Mouse (Mus musculus) splenic B cell, adult 2 months (primary cell): ENCODE measurements around the gene Mterf2.

Source experiments
- DNase-seq: peaks from one replicate; pipeline ENCODE4 v3.0.0-alpha.2; 2011; ENCODE audit warnings: low read depth, low spot score
- H3K27me3 ChIP-seq: 2 replicates; pipeline ENCODE4 v1.6.1; 2012; ENCODE audit warnings: mild to moderate bottlenecking, low read length, moderate library complexity, mixed read lengths; ENCODE audit not compliant: control insufficient read depth, poor library complexity, insufficient read depth, severe bottlenecking
- H3K36me3 ChIP-seq: 2 replicates; pipeline ENCODE4 v1.6.1; 2012; ENCODE audit warnings: mild to moderate bottlenecking, low read length, moderate library complexity, mixed read lengths; ENCODE audit not compliant: control insufficient read depth, poor library complexity, insufficient read depth, severe bottlenecking

The Mterf2 gene

GRCm38 (mm10) chr10:85127395-85128287 is at the start of gene Mterf2:
Gene Mterf2 (minus strand): TSS chr10:85128027.
- H3K36me3 ChIP-seq = no peaks in the 10 kb centered on the region; the same call in 1 of the 2 replicates

GRCm38 (mm10) chr10:85176640-85177039 is 48.8 kb upstream of the Mterf2 start:
- Histone ChIP-seq H3K36me3 (no peaks in the 10 kb centered on the region), H3K27me3 (no peaks in the 10 kb centered on the region)
- DNase-seq = no peak

More at GRCm38 (mm10) chr10:85127395-85128287, at the start of gene Mterf2:
- DNase-seq = peak; percentile 99
- no peaks in the 10 kb centered on the region for H3K27me3 ChIP-seq

- no peak for DNase-seq
- Histone ChIP-seq H3K36me3 (no peaks in the 10 kb centered on the region), H3K27me3 (no peaks in the 10 kb centered on the region)
Measured at GRCm38 (mm10) chr10:85165306-85165705, 37.5 kb upstream of the Mterf2 start.

GRCm38 (mm10) chr10:85164791-85165190 is 37.0 kb upstream of the Mterf2 start:
- Histone ChIP-seq H3K36me3 (no peaks in the 10 kb centered on the region), H3K27me3 (no peaks in the 10 kb centered on the region)
- DNase-seq = no peak

GRCm38 (mm10) chr10:85161745-85162351 is 34.0 kb upstream of the Mterf2 start:
- Histone ChIP-seq H3K36me3 (no peaks in the 10 kb centered on the region), H3K27me3 (no peaks in the 10 kb centered on the region)
- no peak for DNase-seq

GRCm38 (mm10) chr10:85159989-85160619 is 32.3 kb upstream of the Mterf2 start:
- DNase-seq = no peak
- H3K36me3 ChIP-seq = no peaks in the 10 kb centered on the region
- no peaks in the 10 kb centered on the region for H3K27me3 ChIP-seq

- no peak for DNase-seq
Measured at GRCm38 (mm10) chr10:85157451-85157850, 29.6 kb upstream of the Mterf2 start.

GRCm38 (mm10) chr10:85154195-85154594 is 26.4 kb upstream of the Mterf2 start:
- Histone ChIP-seq H3K36me3 (no peaks in the 10 kb centered on the region), H3K27me3 (no peaks in the 10 kb centered on the region)
- DNase-seq = peak; percentile 74

More at GRCm38 (mm10) chr10:85157451-85157850, 29.6 kb upstream of the Mterf2 start:
- Histone ChIP-seq H3K27me3 (no peaks in the 10 kb centered on the region), H3K36me3 (no peaks in the 10 kb centered on the region)

- Histone ChIP-seq H3K27me3 (no peaks in the 10 kb centered on the region), H3K36me3 (peaks cover 6% of the 10 kb centered on the region)
Measured at GRCm38 (mm10) chr10:85149226-85149625, 21.4 kb upstream of the Mterf2 start.

GRCm38 (mm10) chr10:85146282-85146681 is 18.5 kb upstream of the Mterf2 start:
- H3K27me3 ChIP-seq = no peaks in the 10 kb centered on the region

More at GRCm38 (mm10) chr10:85149226-85149625, 21.4 kb upstream of the Mterf2 start:
- DNase-seq = no peak

GRCm38 (mm10) chr10:85141465-85141864 is 13.6 kb upstream of the Mterf2 start:
- H3K27me3 ChIP-seq = no peaks in the 10 kb centered on the region
- no peak for DNase-seq

More at GRCm38 (mm10) chr10:85146282-85146681, 18.5 kb upstream of the Mterf2 start:
- peaks cover 6% of the 10 kb centered on the region for H3K36me3 ChIP-seq
- no peak for DNase-seq

GRCm38 (mm10) chr10:85136573-85136972 is 8.7 kb upstream of the Mterf2 start:
- Histone ChIP-seq H3K36me3 (0 out of 2 replicates have a peak, but pooled peaks cover 2% of the 10 kb centered on the region), H3K27me3 (no peaks in the 10 kb centered on the region)
- DNase-seq = no peak

More at GRCm38 (mm10) chr10:85141465-85141864, 13.6 kb upstream of the Mterf2 start:
- peaks cover 1% of the 10 kb centered on the region; the same call in 1 of the 2 replicates for H3K36me3 ChIP-seq

- peaks cover 2% of the 10 kb centered on the region; the same call in 1 of the 2 replicates for H3K36me3 ChIP-seq
- H3K27me3 ChIP-seq = no peaks in the 10 kb centered on the region
- peak; percentile 84 for DNase-seq
Measured at GRCm38 (mm10) chr10:85128453-85128852, 626 bp upstream of the Mterf2 start.

GRCm38 (mm10) chr10:85125184-85125583 is 2.6 kb downstream of the Mterf2 start:
- Histone ChIP-seq H3K27me3 (no peaks in the 10 kb centered on the region), H3K36me3 (peaks cover 2% of the 10 kb centered on the region; the same call in 1 of the 2 replicates)

More at GRCm38 (mm10) chr10:85125184-85125583, 2.6 kb downstream of the Mterf2 start:
- DNase-seq = no peak
